Mouse (Mus musculus) hematopoietic stem cell, adult 5-6 weeks (primary cell): ENCODE measurements at regions not wholly inside any gene's neighbourhood (a gene's known extent, or its start where the extent isn't known, plus 50 kb on each side); places are given as distances from the start of the nearest gene placed in this dataset.

Experiments
- ATAC-seq, 2 experiments: fragments of 125-278 bp in 1 of 2; replicated peaks in 1 of 2; 2 replicates each; pipeline ENCODE4 v1.8.0; 2016 to 2017; ENCODE audit warnings: inconsistent platforms in 2 of 2, mild to moderate bottlenecking in 2 of 2, moderate number of reproducible peaks in 2 of 2, low read depth in 1 of 2, moderate TSS enrichment in 1 of 2; ENCODE audit not compliant: low FRiP score in 2 of 2, poor library complexity in 2 of 2, severe bottlenecking in 2 of 2, insufficient read depth in 1 of 2, low TSS enrichment in 1 of 2

- ATAC-seq: no peak
Observed at GRCm38 (mm10) chr13:55970687-55971086, 134.7 kb upstream of the Pitx1 start.

- ATAC-seq: no peak
Observed at GRCm38 (mm10) chr13:55969473-55969872, 133.5 kb upstream of the Pitx1 start.

GRCm38 (mm10) chr13:55967151-55967550 is 131.2 kb upstream of the Pitx1 start:
- no peak for ATAC-seq

DNA sequence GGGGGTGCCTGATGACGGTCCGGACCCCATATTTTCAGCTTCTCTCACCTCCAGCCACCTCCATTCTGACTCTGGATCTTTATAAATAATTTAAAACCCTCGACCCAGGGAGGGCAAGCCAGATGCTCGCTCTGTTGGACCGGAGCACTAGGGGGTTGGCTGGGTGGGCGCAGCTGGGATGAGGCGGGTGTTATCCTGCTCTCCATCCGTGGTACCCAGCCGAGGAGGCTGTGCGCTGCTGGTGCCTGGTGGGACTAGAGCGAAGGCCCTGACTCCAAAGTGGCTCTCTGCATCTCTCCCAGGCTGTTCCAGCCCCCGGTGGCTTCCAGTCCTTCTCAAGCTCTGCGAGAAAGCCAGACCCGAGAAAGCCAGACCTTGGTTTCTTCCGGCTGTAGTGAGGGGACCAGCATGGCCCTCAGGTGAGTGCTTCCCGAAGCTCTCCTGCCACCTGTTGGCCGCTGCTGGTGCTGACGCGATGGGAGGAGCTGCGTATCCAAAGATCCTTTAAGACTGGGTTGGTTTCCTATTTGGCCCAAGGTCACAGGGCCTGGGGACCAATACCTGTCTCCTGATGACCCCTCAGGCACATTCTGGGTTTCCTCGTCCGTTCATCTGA is 127.1 kb upstream of the Pitx1 start:
- peak; percentile 74 to 83 for ATAC-seq

DNA sequence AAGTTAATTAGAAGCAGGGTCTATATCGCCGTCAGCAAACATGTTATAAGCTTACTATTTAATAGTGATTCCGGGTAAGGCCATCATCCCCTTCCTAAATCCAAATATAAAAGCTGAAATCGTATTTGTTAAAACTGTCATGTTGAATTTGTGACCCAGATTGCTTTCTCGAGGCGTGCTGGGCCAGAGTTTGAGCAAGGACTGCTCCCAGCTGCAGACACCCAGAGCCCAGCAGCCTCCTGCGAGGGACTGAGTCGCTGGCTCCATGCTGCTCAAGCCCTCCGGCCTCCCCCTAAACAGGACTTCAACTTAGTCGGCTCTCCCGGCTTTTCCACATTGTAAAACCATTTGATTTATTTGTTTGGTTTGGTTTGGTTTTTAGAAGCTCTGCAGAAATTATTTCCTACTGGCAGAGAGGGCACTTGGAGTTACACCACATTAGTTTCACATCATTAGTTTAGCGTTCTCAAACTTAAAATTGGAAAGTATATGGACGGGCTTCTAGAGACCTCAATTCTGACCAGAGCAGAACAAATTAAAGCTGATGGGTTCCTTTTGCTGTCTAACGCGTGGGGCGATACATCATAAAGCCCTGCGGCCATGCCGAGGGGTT is 126.4 kb upstream of the Pitx1 start:
- ATAC-seq: no peak

- ATAC-seq: no peak
Observed at GRCm38 (mm10) chr13:55954346-55954745, 118.4 kb upstream of the Pitx1 start.

GRCm38 (mm10) chr13:55953426-55953825 is 117.4 kb upstream of the Pitx1 start:
- ATAC-seq: no peak

GRCm38 (mm10) chr13:55950773-55951172 is 114.8 kb upstream of the Pitx1 start:
- ATAC-seq: no peak

DNA sequence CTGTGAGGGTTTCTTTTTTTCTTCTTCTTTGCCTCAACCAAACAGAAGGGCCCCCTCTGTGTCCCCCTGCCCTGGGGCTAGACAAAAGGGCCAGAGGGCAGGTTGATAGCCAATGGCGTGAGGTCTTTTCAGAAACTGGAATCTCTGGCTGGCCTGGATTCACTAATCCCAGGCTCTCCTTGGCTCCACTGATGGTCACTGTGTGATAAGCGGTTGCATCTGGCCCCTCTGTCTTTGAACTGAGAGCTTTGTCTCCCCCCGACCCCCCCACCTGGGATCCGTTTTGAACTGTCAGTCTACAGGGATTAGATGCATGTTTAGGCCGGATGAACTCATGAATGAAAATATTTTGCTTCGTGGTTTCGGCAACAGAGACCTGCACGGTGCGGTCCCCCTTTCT is 112.6 kb upstream of the Pitx1 start:
- no peak for ATAC-seq

DNA sequence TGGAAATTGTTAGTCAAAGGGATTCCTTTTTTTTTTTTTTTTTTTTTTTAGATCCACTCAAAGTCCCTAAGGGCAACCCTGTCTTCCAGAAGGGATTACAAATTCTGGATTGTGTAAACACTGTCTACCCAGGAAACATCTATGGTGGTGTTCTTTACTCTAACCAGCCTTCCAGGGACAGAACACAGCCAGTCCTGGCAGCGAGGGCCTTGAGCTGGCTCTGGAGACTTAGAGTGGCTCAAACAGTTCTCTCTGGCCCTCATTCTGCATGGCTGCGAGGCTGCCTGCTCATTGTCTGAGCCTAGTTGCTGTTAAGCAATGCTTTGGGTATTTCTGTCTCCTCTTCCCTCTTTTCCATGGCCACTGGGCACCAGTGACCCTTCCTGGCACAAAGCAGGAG is 112.2 kb upstream of the Pitx1 start:
- no peak for ATAC-seq

- ATAC-seq: no peak
Observed at GRCm38 (mm10) chr13:55937417-55937816, 101.4 kb upstream of the Pitx1 start.

DNA sequence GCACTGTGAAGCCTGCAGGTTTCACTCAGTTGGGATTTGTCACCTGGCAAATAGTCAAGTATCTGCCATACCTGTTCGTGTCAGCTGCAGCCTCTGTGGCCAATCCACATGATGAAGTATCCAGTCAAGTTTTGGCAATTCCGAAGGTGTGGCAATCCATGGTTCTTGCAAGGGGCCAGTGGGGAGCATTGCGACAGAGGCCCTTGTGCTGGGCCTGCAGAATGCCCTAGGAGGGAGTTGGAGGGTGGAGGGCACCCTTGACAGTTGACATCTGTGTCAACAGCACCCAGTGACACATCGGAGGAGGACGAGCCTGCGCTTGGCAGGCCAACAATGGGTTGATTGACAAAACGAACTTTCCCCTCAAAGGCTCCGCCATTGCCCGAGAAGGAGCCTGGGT is 101.0 kb upstream of the Pitx1 start:
- ATAC-seq: peak in 1 of 2 experiments; percentile 47; a peak in 1 of 4 replicates

DNA sequence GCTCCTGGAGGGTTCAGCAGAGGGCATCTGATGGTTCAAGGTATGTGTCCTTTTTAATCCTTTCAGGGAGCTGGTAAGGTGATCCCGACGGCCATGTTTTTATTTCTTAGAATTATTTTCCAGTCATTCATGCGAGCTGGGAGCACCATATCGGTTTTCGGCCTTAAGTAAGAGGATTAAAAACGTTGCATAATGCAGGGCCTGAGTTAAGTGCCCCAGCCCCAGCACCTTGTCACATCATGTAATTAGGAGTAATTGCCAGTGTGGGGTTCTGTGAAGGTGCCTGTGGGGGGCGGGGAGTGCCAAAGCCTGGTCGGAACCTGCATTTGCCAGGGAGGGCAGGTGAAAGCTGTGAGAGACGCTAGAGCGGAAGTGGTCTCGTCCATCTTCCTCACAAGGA is 94.6 kb upstream of the Pitx1 start:
- ATAC-seq: no peak

GRCm38 (mm10) chr13:55929814-55930213 is 93.8 kb upstream of the Pitx1 start:
- ATAC-seq: no peak

GRCm38 (mm10) chr13:55923505-55924136 is 87.6 kb upstream of the Pitx1 start:
- ATAC-seq: no peak

DNA sequence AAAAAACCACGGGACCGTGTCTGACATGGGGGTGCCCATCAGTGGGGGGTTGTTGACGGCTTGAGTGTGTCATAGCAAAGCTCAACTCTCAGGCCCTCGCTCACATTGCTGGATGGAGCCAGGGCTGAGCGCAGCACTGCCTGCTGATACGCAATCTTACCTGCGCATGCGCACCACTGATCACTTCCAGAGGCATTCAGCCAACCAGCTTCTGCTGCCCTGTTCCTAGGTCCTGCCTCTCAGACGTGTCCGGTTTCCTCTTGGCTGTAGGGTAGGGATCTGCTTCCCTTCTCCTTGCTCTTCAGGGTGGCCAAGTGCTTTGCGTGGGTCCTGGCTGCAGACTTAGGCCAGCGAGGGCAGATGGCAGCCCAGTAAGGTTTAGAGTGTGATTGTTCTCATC is 81.3 kb upstream of the Pitx1 start:
- ATAC-seq: no peak

DNA sequence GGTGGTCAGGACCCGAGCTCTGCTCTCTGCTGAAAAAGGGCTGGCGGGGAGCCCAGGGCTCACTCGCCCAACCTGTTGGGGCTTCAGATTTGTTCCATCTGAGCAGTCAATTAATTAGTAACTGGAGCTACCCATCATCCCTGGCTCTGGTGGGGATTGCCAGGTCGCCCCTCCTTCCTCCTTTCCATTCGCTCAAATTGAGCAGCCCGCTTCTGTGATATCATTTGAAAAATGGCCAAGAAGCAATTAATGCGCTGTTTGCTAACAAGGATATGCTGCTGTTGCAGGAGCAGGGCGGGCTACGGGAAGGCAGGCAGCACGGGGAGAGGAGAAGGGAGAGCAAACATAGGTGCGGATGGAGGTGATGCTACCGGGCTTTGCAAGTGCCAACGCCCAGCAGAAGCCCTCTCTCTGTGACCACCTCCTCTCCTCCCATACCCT is 76.3 kb upstream of the Pitx1 start:
- no peak for ATAC-seq

DNA sequence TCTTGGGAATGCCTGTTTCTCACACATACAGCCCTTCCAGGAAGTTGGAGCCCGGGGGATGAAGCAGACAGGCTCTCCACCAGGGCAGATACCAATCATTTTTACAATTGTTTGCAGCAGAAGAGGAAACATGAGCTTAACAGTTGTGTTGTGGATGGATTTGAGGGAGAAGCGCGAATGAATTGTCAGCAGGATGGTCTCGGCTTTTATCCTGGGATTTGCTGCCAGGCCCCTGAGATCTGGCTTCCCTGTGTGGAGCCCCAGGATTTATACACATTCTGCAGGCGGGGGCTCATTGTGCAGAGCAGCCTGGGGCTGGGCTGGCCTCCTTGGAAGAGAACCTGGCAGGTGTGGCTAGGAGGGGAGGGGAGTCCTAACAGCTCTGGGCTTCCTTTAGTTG is 73.9 kb upstream of the Pitx1 start:
- ATAC-seq: no peak

GRCm38 (mm10) chr13:55904884-55905283 is 68.9 kb upstream of the Pitx1 start:
- ATAC-seq: peak in 1 of 2 experiments; percentile 65; a peak in 1 of 4 replicates
